Mouse (Mus musculus): Measurements from ENCODE around the gene Gm10324. TPM values are rescaled to one million over a fixed set of nuclear protein-coding genes. Genes with fewer than 3 reads are reported as not detected.
"Not testable (repeated sequence)": the region's sequence is repeated elsewhere in the genome, so short reads cannot be mapped to it uniquely, and the experiment has no call there.

Gene Gm10324
- total RNA-seq (2017), result not detected in 3 replicates

DNA sequence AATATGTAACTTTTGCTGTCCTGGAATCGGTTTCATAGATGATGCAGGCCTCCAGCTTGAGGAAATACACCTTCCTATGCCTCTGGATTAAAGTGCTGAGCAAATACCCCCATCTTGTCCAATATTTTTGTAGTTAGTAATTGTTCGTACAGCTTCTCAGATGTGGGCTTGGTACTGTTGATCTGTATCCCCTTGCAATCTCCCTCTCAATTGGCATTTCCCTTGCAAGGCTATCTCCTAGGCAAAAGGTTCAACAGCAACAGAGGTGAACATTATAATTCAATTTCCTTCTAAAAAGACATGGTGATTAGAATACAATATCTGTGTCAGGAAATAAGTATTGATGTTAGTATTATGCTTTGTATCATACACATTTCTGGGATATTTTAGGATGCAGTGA is at the start of gene Gm10324:
TSS of gene Gm10324 (plus strand) at position 301 of the 400 bp plus-strand sequence.
- not testable (repeated sequence) for ATAC-seq (replicated peaks; ENCODE audit: insufficient number of reproducible peaks, low FRiP score, low TSS enrichment, poor library complexity, severe bottlenecking)

Other genes starting within 250 kb of the Gm10324 start
- not detected in 3 replicates for gene Gm10772, start 108.0 kb downstream of the Gm10324 start, total RNA-seq (2017)

All from monocyte, adult 5-6 weeks (primary cell).